Mouse (Mus musculus) midbrain, embryonic 16.5 days (tissue): Measurements from ENCODE around the gene Catsperd. TPM values are rescaled to one million over a fixed set of nuclear protein-coding genes. Genes with fewer than 3 reads are reported as not detected.

Experiments
- ATAC-seq: fragments of 200-750 bp; cut with Nextera tagmentation; 2 replicates; pipeline ENCODE4 v1.8.0; 2017; ENCODE audit warnings: moderate TSS enrichment
- H3K27ac ChIP-seq: fragments of 300-500 bp; sonication (generic); 2 replicates; pipeline ENCODE4 v1.5.1; 2014; ENCODE audit warnings: mild to moderate bottlenecking, low read length, mixed read lengths
- H3K27me3 ChIP-seq: fragments of 300-500 bp; sonication (generic); 2 replicates; pipeline ENCODE4 v1.6.1; 2014; ENCODE audit warnings: low read depth, low read length, mixed read lengths; ENCODE audit not compliant: control insufficient read depth, insufficient read depth
- H3K36me3 ChIP-seq: fragments of 300-500 bp; sonication (generic); 2 replicates; pipeline ENCODE4 v1.6.1; 2014; ENCODE audit warnings: mild to moderate bottlenecking, low read length, moderate library complexity, mixed read lengths; ENCODE audit not compliant: control insufficient read depth, insufficient read depth
- H3K4me1 ChIP-seq: fragments of 300-500 bp; sonication (generic); 2 replicates; pipeline ENCODE4 v1.6.1; 2014; ENCODE audit warnings: mild to moderate bottlenecking, low read length, mixed read lengths; ENCODE audit not compliant: control insufficient read depth, insufficient read depth
- H3K4me2 ChIP-seq: fragments of 300-500 bp; sonication (generic); 2 replicates; pipeline ENCODE4 v1.6.1; 2014; ENCODE audit warnings: mild to moderate bottlenecking, low read length, mixed read lengths
- H3K4me3 ChIP-seq: fragments of 300-500 bp; sonication (generic); 2 replicates; pipeline ENCODE4 v1.5.1; 2014; ENCODE audit warnings: low read depth, mild to moderate bottlenecking, low read length, moderate library complexity, mixed read lengths
- H3K9ac ChIP-seq: fragments of 300-500 bp; sonication (generic); 2 replicates; pipeline ENCODE4 v1.6.1; 2014; ENCODE audit warnings: low read depth, low read length, mixed read lengths
- H3K9me3 ChIP-seq: fragments of 300-500 bp; sonication (generic); replicated peaks from 2 replicates; pipeline ENCODE4 v1.6.1; 2014; ENCODE audit warnings: mild to moderate bottlenecking, low read length, mixed read lengths; ENCODE audit not compliant: control insufficient read depth, poor library complexity, severe bottlenecking
- WGBS: fragments of 180-500 bp; shearing (Covaris S2); extraction: QIAGEN DNeasy Blood & Tissue Kit; methylation state at CpG from one replicate; pipeline ENCODE4 v1.1.7; 2014; 5-methylcytosine and 5-hydroxymethylcytosine counted together
- polyA plus RNA-seq: library from polyadenylated mRNA; unstranded; fragments of >200 nt; fragmentation: Nextera tagmentation; extraction: Ambion mirVana; gene quantifications from 2 replicates; pipeline ENCODE4 v1.2.1, GENCODE M21; 2015

Catsperd gene
- polyA plus RNA-seq, result 1.8 and 2.1 TPM in 2 replicates

GRCm38 (mm10) chr17:56627530-56628277 is at the start of gene Catsperd:
TSS of gene Catsperd (plus strand) at chr17:56628143.
- Histone ChIP-seq H3K27ac (peak within 1 kb of the TSS; percentile 81), H3K9ac (peak within 1 kb of the TSS; percentile 87), H3K4me3 (peak within 1 kb of the TSS; percentile 82), H3K4me1 (peaks cover 19% of the 10 kb centered on the region), H3K36me3 (no peaks in the 10 kb centered on the region), H3K9me3 (no peaks in the 10 kb centered on the region), H3K27me3 (no peaks in the 10 kb centered on the region), H3K4me2 (peak within 1 kb of the TSS; percentile 87)
- ATAC-seq, result peak; percentile 70
- 7% methylated on average over 26 of the region's 26 CpGs for WGBS

DNA sequence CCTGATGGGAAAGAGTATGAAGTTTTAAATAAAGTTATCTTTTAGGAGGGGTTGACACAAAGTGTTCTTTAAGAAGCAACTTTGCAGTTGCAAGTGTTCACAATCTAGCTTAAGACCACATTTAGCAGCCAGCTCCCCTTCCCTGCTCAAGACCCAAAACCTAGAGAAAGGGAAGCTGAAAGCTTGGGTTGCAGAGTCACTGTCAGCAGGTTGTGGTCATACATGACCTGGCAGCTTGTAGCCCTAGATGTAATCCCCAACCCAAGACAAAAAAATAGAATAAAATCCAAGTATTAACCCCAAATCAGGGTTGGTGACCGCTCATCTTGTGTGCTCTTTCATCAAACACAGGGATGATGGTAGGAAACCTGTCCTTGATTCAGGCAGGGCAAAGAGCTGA is 44.9 kb upstream of the Catsperd start:
- Histone ChIP-seq H3K4me2 (peak overlapping the region; percentile 95), H3K36me3 (peaks cover 12% of the 10 kb centered on the region), H3K27ac (no peak overlapping the region), H3K27me3 (no peaks in the 10 kb centered on the region), H3K4me1 (peaks cover 41% of the 10 kb centered on the region), H3K4me3 (peak overlapping the region; percentile 83), H3K9me3 (no peaks in the 10 kb centered on the region), H3K9ac (peak overlapping the region; percentile 86)
- whole genome bisulfite sequencing, result 83% methylated on average over 1 of the region's 1 CpGs
- no peak for ATAC-seq

DNA sequence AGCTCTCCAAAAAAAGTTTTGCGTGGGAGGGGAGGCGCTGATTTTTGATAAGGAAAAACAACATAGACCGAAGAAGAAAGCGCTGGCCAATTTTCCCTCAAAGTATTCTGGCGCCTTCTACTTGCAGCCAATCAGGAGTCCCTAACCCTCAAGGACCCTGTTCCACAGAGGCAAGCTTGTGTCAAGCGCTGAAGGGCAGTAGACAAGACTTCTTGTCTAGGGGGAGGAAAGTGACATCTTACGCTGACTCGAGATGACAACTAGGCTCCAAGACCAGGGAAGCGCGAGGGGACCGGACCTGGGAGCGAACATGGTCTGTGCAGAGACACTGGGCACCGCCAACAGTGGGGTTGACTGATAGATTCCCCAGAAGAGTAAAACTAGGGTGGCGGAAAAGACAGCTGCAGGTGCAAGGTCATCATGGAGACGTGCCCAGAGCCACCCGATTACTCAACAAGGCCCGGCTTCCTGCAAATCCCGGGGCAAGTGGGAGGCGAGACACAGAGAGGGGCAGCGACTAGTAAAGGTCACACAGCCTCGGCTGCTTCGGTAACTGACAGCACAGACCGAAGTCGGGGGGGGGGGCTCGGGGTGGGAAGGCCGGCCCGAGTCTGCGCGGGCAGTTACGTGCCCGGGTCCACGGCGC is 44.2 kb upstream of the Catsperd start:
- Histone ChIP-seq H3K36me3 (peaks cover 10% of the 10 kb centered on the region), H3K4me3 (peak overlapping the region; percentile 83), H3K27me3 (no peaks in the 10 kb centered on the region), H3K4me1 (peaks cover 41% of the 10 kb centered on the region), H3K9me3 (no peaks in the 10 kb centered on the region), H3K4me2 (peak overlapping the region; percentile 95), H3K9ac (peak overlapping the region; percentile 86), H3K27ac (peak overlapping the region; percentile 95)
- WGBS, result 4% methylated on average over 32 of the region's 33 CpGs
- no peak; the same call in 1 of the 2 replicates for ATAC-seq

DNA sequence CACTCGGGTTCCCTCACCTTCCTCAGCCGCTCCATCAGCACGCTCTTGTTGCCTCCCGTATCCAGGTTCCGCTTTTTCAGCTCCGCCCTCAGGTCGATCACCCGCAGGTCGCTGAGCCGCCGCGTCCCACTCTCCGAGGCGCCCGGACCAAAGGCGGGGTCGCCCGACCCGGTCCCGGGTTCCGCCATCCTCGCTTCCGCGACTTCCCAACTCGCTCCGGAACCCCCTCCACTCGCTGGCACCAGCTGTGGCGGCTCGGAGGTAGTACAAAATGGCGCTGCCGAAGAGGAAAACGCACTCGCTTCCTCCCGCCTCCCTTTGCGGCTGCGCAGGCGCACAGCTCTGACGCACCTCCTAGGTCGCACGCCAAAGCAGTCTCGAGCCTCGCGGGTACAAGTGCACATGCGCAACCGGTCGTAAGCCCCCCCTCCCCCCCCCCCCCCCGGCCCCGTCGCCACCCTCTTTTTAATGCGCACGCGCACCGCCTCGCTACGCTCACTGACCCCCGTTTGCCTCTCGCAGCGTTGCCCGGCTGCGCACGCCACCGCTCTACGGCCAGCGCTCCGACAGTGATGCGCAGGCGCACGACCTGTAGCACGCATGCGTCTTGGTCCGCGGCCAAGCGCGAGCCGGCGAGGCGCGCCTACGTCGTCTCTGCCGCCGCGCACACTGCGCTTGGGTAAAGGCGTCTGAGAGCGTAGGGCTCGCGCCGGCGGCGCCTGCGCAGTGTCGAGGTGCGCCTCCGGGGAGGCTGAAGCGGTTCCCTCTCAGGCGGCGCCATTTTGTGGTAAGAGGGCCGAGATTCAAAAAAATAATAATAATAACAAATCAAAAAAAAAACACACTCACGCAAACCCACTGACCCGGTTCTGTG is 43.4 kb upstream of the Catsperd start, which contains the start of the genes Safb2 and Safb:
Gene Safb2 (minus strand): TSS at position 329 of the 874 bp plus-strand sequence.
Gene Safb (plus strand): TSS at position 569 of the 874 bp plus-strand sequence.
- Histone ChIP-seq H3K4me1 (peaks cover 41% of the 10 kb centered on the region), H3K4me2 (peak within 1 kb of the TSS; percentile 95), H3K27me3 (no peaks in the 10 kb centered on the region), H3K4me3 (peak within 1 kb of the TSS; percentile 83), H3K36me3 (peaks cover 16% of the 10 kb centered on the region), H3K27ac (peak within 1 kb of the TSS; percentile 95), H3K9ac (peak within 1 kb of the TSS; percentile 87), H3K9me3 (no peaks in the 10 kb centered on the region)
- ATAC-seq, result peak; percentile 95
- under 1% methylated on average over 84 of the region's 101 CpGs for WGBS

DNA sequence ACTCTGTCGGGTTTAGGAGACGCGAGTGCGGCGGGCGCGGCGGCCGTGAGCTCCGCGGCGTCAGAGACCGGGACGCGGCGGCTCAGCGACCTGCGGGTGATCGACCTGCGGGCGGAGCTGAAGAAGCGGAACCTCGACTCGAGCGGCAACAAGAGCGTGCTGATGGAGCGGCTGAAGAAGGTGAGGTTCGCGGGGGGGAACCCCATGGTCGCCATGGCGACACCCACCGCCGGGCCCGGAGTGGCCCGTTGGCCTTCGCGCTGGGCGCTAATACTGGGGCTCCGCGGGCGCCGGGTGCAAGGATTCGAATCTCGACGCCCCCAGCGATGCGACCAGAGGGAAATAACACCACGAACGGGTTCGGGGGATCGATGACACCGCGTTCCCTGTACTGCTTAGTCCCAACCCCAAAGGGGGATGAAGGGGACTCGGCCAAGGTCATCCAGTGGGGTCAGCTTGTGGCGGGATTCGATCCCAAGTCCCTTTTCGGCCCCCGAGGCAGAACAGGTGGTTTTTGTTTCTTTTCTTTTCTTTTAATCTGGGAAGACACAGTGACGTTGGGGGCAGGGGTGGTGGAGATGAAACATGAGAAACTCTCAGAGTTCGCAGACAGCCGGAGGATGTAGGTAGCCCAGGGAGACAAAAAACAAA is 42.6 kb upstream of the Catsperd start:
- peak overlapping the region; percentile 72 for H3K4me2 ChIP-seq
- under 1% methylated on average over 59 of the region's 61 CpGs for WGBS
- no peaks in the 10 kb centered on the region for H3K27me3 ChIP-seq
- no peaks in the 10 kb centered on the region for H3K9me3 ChIP-seq
- H3K9ac ChIP-seq, result peak overlapping the region; percentile 87
- peak overlapping the region; percentile 74 for H3K4me3 ChIP-seq
- peak overlapping the region; percentile 94 for H3K27ac ChIP-seq
- H3K4me1 ChIP-seq, result peaks cover 41% of the 10 kb centered on the region
- peaks cover 12% of the 10 kb centered on the region for H3K36me3 ChIP-seq
- peak; percentile 34 for ATAC-seq

- Histone ChIP-seq H3K4me3 (no peak overlapping the region), H3K4me2 (no peak overlapping the region), H3K9me3 (no peaks in the 10 kb centered on the region), H3K4me1 (peaks cover 31% of the 10 kb centered on the region), H3K27ac (no peak overlapping the region), H3K36me3 (peaks cover 15% of the 10 kb centered on the region), H3K9ac (no peak overlapping the region), H3K27me3 (no peaks in the 10 kb centered on the region)
- ATAC-seq, result no peak
- WGBS, result 71% methylated on average over 1 of the region's 1 CpGs
Observed at GRCm38 (mm10) chr17:56587773-56588172, 40.2 kb upstream of the Catsperd start.

DNA sequence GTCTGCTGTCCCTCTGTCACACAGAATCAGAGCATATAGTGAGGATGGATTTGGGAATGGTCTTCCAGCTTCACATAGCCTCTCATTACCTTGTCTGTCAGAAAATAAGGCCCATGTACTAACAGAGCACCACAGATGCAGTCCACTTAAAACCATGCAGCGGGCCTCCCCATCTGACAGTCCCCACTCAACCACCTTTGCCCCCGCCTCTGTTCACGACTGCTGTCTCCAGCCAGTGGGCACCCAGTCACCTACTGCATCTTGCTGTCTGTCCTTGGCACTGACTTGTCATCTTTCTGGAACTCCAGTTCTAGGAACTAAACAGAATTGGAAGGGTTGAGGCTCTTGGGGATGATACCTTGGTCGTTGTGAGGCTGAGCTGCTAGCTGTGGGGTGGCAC is 39.0 kb upstream of the Catsperd start:
- H3K27ac ChIP-seq, result no peak overlapping the region
- no peak overlapping the region for H3K4me2 ChIP-seq
- H3K9me3 ChIP-seq, result no peaks in the 10 kb centered on the region
- no peak for ATAC-seq
- no peak overlapping the region for H3K9ac ChIP-seq
- H3K27me3 ChIP-seq, result no peaks in the 10 kb centered on the region
- peaks cover 21% of the 10 kb centered on the region for H3K36me3 ChIP-seq
- 96% methylated on average over 4 of the region's 4 CpGs for WGBS
- H3K4me1 ChIP-seq, result peaks cover 22% of the 10 kb centered on the region
- H3K4me3 ChIP-seq, result no peak overlapping the region

DNA sequence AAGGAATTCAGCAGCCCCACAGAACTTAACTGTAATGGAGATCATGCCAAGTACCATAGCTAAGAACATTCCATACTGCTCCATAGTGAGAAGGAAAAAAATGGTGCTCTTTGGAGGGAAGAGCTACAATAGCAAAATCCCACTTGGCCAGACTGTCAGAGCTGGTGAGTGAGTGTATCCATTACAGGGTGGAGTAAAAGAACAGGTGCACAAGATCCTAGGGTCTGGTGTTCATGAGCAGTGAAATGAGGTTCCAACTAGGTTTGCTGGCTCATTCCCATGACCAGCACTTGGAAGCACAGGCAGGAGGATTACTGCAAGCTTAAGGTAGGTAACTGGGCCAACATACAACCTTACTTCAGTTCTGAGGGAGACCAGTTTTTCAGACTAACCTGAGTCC is 35.4 kb upstream of the Catsperd start:
- H3K9me3 ChIP-seq, result no peaks in the 10 kb centered on the region
- ATAC-seq, result no peak
- H3K27ac ChIP-seq, result no peak overlapping the region
- no peak overlapping the region for H3K4me2 ChIP-seq
- no peak overlapping the region for H3K9ac ChIP-seq
- H3K27me3 ChIP-seq, result no peaks in the 10 kb centered on the region
- H3K4me1 ChIP-seq, result peaks cover 4% of the 10 kb centered on the region
- H3K36me3 ChIP-seq, result peaks cover 56% of the 10 kb centered on the region
- no peak overlapping the region for H3K4me3 ChIP-seq
